Mouse (Mus musculus) stomach, postnatal 0 days (tissue): Measurements from ENCODE around the gene Wdr24.

Source experiments
- CTCF ChIP-seq: IDR thresholded peaks from 2 replicates; pipeline ENCODE4 v1.5.1; 2016; ENCODE audit warnings: antibody characterized with exemption, low read depth, mild to moderate bottlenecking, moderate library complexity
- EP300 ChIP-seq: optimal IDR thresholded peaks from 2 replicates; pipeline ENCODE3; 2016; ENCODE audit warnings: antibody characterized with exemption

DNA sequence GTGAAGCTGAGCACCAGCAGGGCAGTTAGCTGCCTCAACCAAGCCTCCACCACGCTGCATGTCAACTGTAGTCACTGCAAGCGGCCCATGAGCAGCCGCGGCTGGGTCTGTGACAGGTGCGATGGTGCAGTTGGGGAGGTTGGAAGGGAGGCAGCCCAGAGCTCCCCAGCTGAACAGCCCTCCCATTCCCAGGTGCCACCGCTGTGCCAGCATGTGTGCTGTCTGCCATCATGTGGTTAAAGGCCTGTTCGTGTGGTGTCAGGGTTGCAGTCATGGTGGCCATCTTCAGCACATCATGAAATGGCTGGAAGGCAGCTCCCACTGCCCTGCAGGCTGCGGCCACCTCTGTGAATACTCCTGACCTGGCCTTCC, 4.8 kb downstream of the Wdr24 start:
- TF ChIP-seq CTCF, result no peak
- no peak for TF ChIP-seq EP300
